Mouse (Mus musculus) ES-E14 (cell line): Measurements from ENCODE around the gene Krtap5-1. TPM values are rescaled to one million over a fixed set of nuclear protein-coding genes. Genes with fewer than 3 reads are reported as not detected.
"Not testable (repeated sequence)": the region's sequence is repeated elsewhere in the genome, so short reads cannot be mapped to it uniquely, and the experiment has no call there.

Source experiments
- DNase-seq: peaks from one replicate; pipeline ENCODE4 v3.0.0-alpha.2; 2013; ENCODE audit warnings: low read depth, low spot score
- H3K27ac ChIP-seq: 2 replicates; pipeline ENCODE4 v1.5.1; 2012; ENCODE audit warnings: low read depth, mild to moderate bottlenecking, low read length, moderate library complexity, mixed read lengths; ENCODE audit not compliant: poor library complexity, insufficient read depth, severe bottlenecking
- H3K36me3 ChIP-seq: 2 replicates; pipeline ENCODE4 v1.6.1; 2012; ENCODE audit warnings: mild to moderate bottlenecking, low read length, moderate library complexity, mixed read lengths; ENCODE audit not compliant: control insufficient read depth, poor library complexity, insufficient read depth, severe bottlenecking
- H3K4me1 ChIP-seq, 2 experiments: fragments of 150-350 bp in 1 of 2; sonication (generic) in 1 of 2; 2 replicates each; pipeline ENCODE4 v1.6.1; 2012; ENCODE audit warnings: low read length in 2 of 2, mild to moderate bottlenecking in 1 of 2, mixed read lengths in 1 of 2; ENCODE audit not compliant: control insufficient read depth in 2 of 2, insufficient read depth in 2 of 2, poor library complexity in 1 of 2
- H3K4me3 ChIP-seq, 2 experiments: fragments of 150-350 bp in 1 of 2; sonication (generic) in 1 of 2; 2 replicates each; pipeline ENCODE4 v1.5.1; 2012; ENCODE audit warnings: low read length in 2 of 2, low read depth in 1 of 2, mild to moderate bottlenecking in 1 of 2, mixed read lengths in 1 of 2; ENCODE audit not compliant: insufficient read depth in 1 of 2, poor library complexity in 1 of 2, severe bottlenecking in 1 of 2
- H3K9ac ChIP-seq: 2 replicates; pipeline ENCODE4 v1.6.1; 2012; ENCODE audit warnings: low read depth, mild to moderate bottlenecking, low read length, mixed read lengths; ENCODE audit not compliant: poor library complexity, insufficient read depth, severe bottlenecking
- H3K9me3 ChIP-seq: fragments of 150-350 bp; sonication (generic); 2 replicates; pipeline ENCODE4 v1.6.1; 2012; ENCODE audit warnings: low read depth, mild to moderate bottlenecking, low read length; ENCODE audit not compliant: control insufficient read depth, insufficient read depth
- CHD2 ChIP-seq: IDR thresholded peaks from 2 replicates; pipeline ENCODE4 v1.6.1; 2014; ENCODE audit warnings: mild to moderate bottlenecking, low read depth, low read length, inconsistent platforms
- HCFC1 ChIP-seq: IDR thresholded peaks from 2 replicates; pipeline ENCODE4 v1.6.1; 2012; ENCODE audit warnings: low read length, inconsistent platforms, borderline replicate concordance; ENCODE audit not compliant: insufficient read depth
- MAFK ChIP-seq: IDR thresholded peaks from 2 replicates; pipeline ENCODE4 v1.6.1; 2014; ENCODE audit warnings: mild to moderate bottlenecking, low read depth, low read length, inconsistent platforms; ENCODE audit not compliant: insufficient read depth
- ZC3H11A ChIP-seq: IDR thresholded peaks from 2 replicates; pipeline ENCODE4 v1.6.1; 2012; ENCODE audit warnings: low read depth, mild to moderate bottlenecking, inconsistent platforms, low read length, borderline replicate concordance
- ZNF384 ChIP-seq: IDR thresholded peaks from 2 replicates; pipeline ENCODE4 v1.6.1; 2012; ENCODE audit warnings: low read depth, low read length, inconsistent platforms
- in situ Hi-C, 2 experiments: fragments of 600-800 bp; cut with MboI; formaldehyde crosslinking; loops; one replicate each; pipeline ENCODE4 v1.15.1; 2025; ENCODE audit warnings: low sequenced_read_pairs in 2 of 2, inconsistent platforms in 1 of 2; ENCODE audit not compliant: unreplicated experiment in 2 of 2
- total RNA-seq: library from RNA; depleted of rRNA; stranded (reverse); fragments of 300-350 nt; gene quantifications from 2 replicates; pipeline ENCODE4 v1.2.3, GENCODE M21; 2012; rRNA removed

The Krtap5-1 gene
- total RNA-seq, 1 experiment = not detected

- H3K4me1 ChIP-seq, H3K36me3 ChIP-seq, H3K9me3 ChIP-seq, H3K9ac ChIP-seq, H3K27ac ChIP-seq, DNase-seq, H3K4me3 ChIP-seq: not testable (repeated sequence)
- in situ Hi-C loops = loop anchor here in 1 of 2 experiments (10.0 kb wide), 1 partner anchor 113 kb away; the partner anchor contains the start of gene Gm45337
These were observed 38.7 kb downstream of the Krtap5-1 start, which contains the start of gene Gm2431 for GRCm38 (mm10) chr7:142258254-142258653. Gene Gm2431 (minus strand): TSS chr7:142258354.

GRCm38 (mm10) chr7:142255517-142255916, 41.4 kb downstream of the Krtap5-1 start:
- Histone ChIP-seq H3K4me3 (no peak overlapping the region), H3K4me1 (no peaks in the 10 kb centered on the region), H3K27ac (no peak overlapping the region), H3K9me3 (no peaks in the 10 kb centered on the region), H3K36me3 (no peaks in the 10 kb centered on the region), H3K9ac (no peak overlapping the region)
- in situ Hi-C loops = loop anchor here in 1 of 2 experiments (10.0 kb wide), 1 partner anchor 111 kb away; the partner anchor contains the start of gene Gm45337
- TF ChIP-seq ZC3H11A = no peak
- TF ChIP-seq HCFC1 = no peak
- TF ChIP-seq MAFK = no peak
- no peak for TF ChIP-seq CHD2
- no peak for TF ChIP-seq ZNF384
- DNase-seq = no peak

DNA sequence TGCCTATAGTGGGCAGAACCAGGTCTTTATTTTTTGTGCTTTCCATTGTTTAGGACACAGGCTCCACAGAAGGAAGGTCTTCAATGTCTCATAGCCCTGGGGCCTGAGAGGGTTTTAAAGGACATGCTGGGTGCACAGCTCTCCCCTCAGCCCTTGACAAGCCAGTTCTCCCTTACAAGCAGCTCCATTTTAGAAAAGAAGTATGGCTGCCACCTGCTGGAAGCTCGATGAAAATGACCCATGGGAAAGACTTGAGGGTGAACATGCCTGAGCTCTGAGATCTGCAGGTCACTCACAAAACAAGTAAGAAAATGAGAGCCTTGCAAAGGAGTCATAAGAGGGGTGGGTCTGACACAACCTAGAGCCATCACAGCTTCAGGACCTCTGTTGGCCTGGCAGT, 47.1 kb downstream of the Krtap5-1 start:
- Histone ChIP-seq H3K36me3 (no peaks in the 10 kb centered on the region), H3K4me1 (no peaks in the 10 kb centered on the region), H3K9ac (no peak overlapping the region), H3K4me3 (no peak overlapping the region), H3K9me3 (no peaks in the 10 kb centered on the region), H3K27ac (no peak overlapping the region)
- in situ Hi-C loops = loop anchor here in 1 of 2 experiments (10.0 kb wide), 1 partner anchor 105 kb away; the partner anchor contains the start of gene Gm45337
- no peak for TF ChIP-seq MAFK
- no peak for TF ChIP-seq HCFC1
- peak; percentile 70; the same call in 1 of the 2 replicates for TF ChIP-seq ZC3H11A
- no peak for TF ChIP-seq CHD2
- TF ChIP-seq ZNF384 = no peak
- peak; percentile 47 for DNase-seq

Other genes with a start within 250 kb of the Krtap5-1 start
- 30.7 and 31.8 TPM in 2 replicates for gene Mob2, start 236.1 kb downstream of the Krtap5-1 start, total RNA-seq
- gene Dusp8, start 201.3 kb downstream of the Krtap5-1 start, total RNA-seq = 0.69 and 1.2 TPM in 2 replicates
- gene Gm45618, start 176.4 kb downstream of the Krtap5-1 start, total RNA-seq = not detected in 2 replicates
- not detected in 2 replicates for gene Gm39115, start 161.1 kb downstream of the Krtap5-1 start, total RNA-seq
- gene Gm45337, start 152.5 kb downstream of the Krtap5-1 start, total RNA-seq = not detected in 2 replicates
- gene Gm29735, start 140.0 kb downstream of the Krtap5-1 start, total RNA-seq = not detected in 2 replicates
- gene Gm4553, start 131.4 kb downstream of the Krtap5-1 start, total RNA-seq = not detected in 2 replicates
- gene Krtap5-2, start 121.1 kb downstream of the Krtap5-1 start, total RNA-seq = not detected in 2 replicates
- not detected in 2 replicates for gene Gm10153, start 106.7 kb downstream of the Krtap5-1 start, total RNA-seq
- gene Krtap5-3, start 95.8 kb downstream of the Krtap5-1 start, total RNA-seq = not detected in 2 replicates
- not detected in 2 replicates for gene Gm7579, start 85.3 kb downstream of the Krtap5-1 start, total RNA-seq
- gene Krtap5-5, start 67.1 kb downstream of the Krtap5-1 start, total RNA-seq = not detected in 2 replicates
- gene Gm40460, start 56.0 kb downstream of the Krtap5-1 start, total RNA-seq = not detected in 2 replicates
- not detected in 2 replicates for gene Gm2431, start 38.8 kb downstream of the Krtap5-1 start, total RNA-seq
- not detected in 2 replicates for gene Gm4559, start 22.8 kb downstream of the Krtap5-1 start, total RNA-seq
- gene Krtap5-4, start 6.4 kb upstream of the Krtap5-1 start, total RNA-seq = not detected in 2 replicates
- gene Ifitm10, start 76.6 kb upstream of the Krtap5-1 start, total RNA-seq = 0.53 and 0.71 TPM in 2 replicates
- 6.6 and 17.8 TPM in 2 replicates for gene Gm49369, start 85.5 kb upstream of the Krtap5-1 start, total RNA-seq
- 535 and 745 TPM in 2 replicates for gene Ctsd, start 90.9 kb upstream of the Krtap5-1 start, total RNA-seq
- gene Syt8, start 137.7 kb upstream of the Krtap5-1 start, total RNA-seq = 0.42 and 0.94 TPM in 2 replicates
- 1.6 and 3.7 TPM in 2 replicates for gene Tnni2, start 144.7 kb upstream of the Krtap5-1 start, total RNA-seq
- gene Lsp1, start 163.7 kb upstream of the Krtap5-1 start, total RNA-seq = 3.6 and 13.7 TPM in 2 replicates
- 1.3 and 6.4 TPM in 2 replicates for gene Tnnt3, start 201.7 kb upstream of the Krtap5-1 start, total RNA-seq
- gene Mrpl23, start 235.6 kb upstream of the Krtap5-1 start, total RNA-seq = 45.6 and 49.1 TPM in 2 replicates